Mouse (Mus musculus) left cerebral cortex, postnatal 14 days (tissue): ENCODE data around the gene Lsm10. TPM values are rescaled to one million over a fixed set of nuclear protein-coding genes. Genes with fewer than 3 reads are reported as not detected.
"Not testable (repeated sequence)": the region's sequence is repeated elsewhere in the genome, so short reads cannot be mapped to it uniquely, and the experiment has no call there.

Experiments used
- DNase-seq, 2 experiments: peaks; one replicate each; pipeline ENCODE4 v3.0.0; 2021 to 2022; ENCODE audit warnings: low spot score in 2 of 2, mixed read lengths in 1 of 2
- intact Hi-C: fragments of 180-260 bp; cut with DNase I; formaldehyde crosslinking; loops from one replicate; pipeline ENCODE4 v1.15.1; 2025
- total RNA-seq, 2 experiments: library from RNA; stranded (reverse); gene quantifications; 2 replicates each; pipeline ENCODE4 v1.2.3; 2021

Lsm10 gene
- total RNA-seq, 2 experiments from 2014 or later: 14.7 to 15.4 TPM

DNA sequence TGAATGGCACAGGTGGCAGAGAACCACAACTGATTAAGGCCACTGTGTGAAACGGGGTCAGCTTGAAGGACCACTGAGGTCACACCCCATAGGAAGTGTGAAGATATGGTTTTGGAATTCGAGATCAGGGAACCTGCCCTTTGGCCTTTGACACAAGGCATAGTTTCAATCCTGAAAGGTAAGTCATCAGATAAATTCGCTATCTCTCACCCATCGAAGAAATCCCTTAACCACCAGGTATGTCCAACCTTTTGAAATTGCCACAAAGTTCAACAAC, 5.6 kb upstream of the Lsm10 start:
- intact Hi-C loops: no loop called here
- DNase-seq: no peak

DNA sequence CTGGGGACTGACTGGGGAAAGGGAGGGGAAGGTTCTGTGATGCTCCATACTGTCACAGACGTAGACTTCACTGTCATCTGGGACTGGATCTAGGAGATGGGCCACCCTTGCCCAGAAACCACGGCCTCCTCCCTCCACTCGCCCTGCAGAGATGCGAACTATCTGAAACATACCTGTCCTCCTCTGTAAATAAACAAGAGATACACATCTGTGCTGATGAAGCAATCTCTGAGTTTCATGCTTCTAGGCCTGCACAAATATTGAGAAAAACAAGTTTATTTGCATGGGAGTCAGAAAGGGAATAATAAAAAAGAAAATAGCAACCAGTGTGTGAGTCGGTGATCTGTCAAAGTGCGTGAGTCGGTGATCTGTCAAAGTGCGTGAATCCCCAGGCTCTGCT, 4.5 kb upstream of the Lsm10 start:
- intact Hi-C loops: no loop called here

DNA sequence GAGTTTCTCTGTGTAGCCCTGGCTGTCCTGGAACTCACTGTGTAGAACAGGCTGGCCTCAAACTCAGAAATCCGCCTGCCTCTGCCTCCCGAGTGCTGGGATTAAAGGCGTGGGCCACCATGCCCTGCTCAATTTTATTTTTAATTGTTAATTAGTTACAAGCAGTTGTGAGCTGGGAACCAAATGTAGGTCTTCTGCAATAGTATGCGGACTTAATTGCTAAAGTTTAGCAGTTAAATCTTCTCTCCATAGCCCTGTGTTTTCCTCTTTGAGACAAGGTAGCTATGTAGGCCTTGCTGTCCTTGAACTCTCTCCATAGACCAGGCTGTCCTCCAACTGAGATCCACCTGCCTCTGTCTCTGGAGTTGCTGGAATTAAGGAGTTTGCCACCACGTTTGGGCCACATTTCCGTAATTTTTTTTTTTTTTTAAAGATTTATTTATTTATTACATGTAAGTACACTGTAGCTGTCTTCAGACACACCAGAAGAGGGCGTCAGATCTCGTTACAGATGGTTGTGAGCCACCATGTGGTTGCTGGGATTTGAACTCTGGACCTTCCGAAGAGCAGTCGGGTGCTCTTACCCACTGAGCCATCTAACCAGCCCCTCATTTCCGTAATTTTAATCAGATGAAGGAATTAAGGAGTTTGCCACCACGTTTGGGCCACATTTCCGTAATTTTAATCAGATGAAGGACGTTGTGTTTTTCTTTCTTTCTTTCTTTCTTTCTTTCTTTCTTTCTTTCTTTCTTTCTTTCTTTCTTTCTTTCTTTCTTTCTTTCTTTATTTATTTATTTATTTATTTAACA, 597 bp upstream of the Lsm10 start:
- intact Hi-C loops, DNase-seq: not testable (repeated sequence)

More for the DNA sequence above, 4.5 kb upstream of the Lsm10 start:
- no peak for DNase-seq

DNA sequence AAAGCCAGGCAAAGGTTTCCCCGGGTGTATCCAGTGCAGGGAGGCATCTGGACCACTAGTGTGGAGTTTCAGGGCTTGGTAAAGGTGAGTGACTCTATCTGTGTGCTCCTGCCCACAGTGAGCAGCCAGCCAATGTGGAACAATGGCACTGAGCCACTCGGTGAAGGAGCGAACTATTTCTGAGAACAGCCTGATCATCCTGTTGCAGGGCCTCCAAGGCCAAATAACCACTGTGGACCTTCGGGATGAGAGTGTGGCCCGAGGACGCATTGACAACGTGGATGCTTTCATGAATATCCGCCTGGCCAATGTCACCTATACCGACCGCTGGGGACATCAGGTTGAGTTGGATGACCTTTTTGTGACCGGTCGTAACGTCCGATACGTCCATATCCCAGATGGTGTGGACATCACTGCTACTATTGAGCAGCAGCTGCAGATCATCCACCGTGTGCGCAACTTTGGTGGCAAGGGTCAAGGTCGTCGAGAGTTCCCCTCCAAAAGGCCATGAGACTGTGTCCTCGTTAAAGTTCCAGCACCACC, 1.4 kb downstream of the Lsm10 start:
- intact Hi-C loops: no loop called here

DNA sequence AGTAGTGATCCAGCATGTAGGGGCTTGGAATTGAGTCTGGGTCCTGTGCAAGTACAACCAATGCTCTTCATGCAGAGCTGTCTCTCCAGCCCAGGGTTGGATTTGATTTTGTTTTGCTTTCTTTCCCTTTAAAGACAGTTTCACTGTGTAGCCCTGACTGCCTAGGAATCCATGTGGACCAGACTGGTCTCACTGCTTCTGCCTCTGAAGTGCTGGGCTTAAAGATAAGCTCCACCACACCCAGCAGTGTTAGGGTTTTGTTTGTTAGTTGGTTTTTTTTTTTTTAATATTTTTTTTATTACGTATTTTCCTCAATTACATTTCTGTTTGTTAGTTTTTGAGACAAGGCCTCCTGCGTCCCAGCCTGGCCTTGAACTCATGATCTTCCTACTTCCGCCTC, 2.9 kb downstream of the Lsm10 start:
- intact Hi-C loops: no loop called here
- no peak for DNase-seq

More for the DNA sequence above, 1.4 kb downstream of the Lsm10 start:
- no peak for DNase-seq

DNA sequence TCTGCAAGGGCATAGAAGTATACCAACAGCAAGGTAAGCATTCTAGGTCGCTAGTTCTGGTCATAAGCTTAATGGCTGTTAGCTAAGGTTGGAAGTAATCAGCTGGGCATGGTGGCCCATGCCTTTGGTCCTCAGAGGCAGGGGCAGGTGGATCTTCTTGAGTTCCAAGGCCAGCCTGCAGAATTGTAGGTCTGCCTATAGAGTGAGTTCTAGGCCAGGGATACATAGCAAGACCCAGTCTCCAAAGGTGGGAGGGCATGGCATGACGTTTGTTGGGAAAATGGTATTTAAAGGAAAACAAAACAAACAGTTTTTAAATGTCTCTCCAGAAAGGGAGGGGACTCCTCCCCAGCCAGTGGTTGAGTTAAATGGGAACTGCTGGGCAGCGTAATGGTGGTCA, 4.3 kb downstream of the Lsm10 start:
- intact Hi-C loops: no loop called here
- DNase-seq: no peak

DNA sequence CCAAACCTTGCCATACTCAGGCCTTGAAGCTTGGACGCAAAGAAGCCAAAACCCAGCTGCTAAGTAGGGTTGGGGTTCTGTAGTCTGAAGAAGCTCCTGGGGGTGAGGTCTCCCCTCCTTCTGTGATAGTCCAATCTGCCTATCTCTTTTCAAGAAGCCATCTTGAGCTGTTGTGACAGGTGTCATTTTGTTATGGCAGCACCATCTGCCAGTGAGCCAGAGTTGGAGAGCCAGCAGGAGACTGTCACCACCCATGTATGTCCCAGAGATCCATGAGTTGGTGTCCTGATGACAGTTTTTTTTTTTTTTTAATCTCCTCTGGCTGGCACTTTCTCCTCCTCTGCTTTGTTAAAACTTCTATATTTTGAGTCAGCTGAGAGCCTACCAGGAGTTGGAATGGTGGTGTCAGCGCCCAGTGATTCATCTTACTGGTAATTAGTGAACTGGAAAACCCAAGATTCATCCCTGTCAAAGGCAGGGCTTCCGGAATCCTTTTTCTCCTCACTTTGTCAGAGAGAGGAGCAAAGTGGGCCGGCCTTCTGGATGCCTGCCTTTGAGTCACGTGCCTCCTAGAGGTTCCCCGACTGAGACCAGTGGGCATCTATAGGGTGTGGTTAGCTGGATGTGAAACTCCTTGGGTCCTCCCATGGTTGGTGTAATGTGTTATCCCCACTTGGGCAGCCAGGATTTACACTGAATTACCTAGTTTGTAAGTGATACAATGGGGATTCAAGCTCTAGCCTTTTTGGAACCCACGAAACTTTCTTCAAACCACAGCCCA, 5.8 kb downstream of the Lsm10 start:
- peak in 1 of 2 experiments; percentile 22 for DNase-seq

DNA sequence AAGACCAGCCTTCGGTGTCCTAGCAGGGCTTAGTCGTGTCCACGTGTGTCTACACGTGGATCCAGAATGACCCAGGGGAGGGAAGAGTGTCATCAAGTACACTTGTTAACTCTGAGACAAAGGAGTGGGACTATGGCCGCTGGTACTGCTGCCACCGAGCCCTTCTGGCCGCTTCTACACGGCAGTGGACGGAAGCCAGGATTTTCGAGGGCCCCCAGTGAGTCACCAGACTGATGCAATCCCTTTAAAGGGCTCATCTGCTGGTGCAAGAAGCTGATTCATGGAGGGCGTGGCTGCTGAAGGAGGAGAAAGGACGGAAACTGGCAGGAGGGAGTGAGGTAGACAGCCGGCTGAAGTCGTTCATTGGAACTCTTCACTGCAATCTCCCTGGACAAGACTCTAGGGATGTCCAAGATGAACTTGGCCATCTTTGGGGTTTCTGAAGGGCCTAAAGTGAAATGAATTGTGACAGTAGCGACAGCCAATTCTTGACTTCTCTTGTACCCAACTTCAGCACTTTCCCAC, 6.7 kb downstream of the Lsm10 start:
- intact Hi-C loops: no loop called here

More for the DNA sequence above, 5.8 kb downstream of the Lsm10 start:
- intact Hi-C loops: no loop called here

DNA sequence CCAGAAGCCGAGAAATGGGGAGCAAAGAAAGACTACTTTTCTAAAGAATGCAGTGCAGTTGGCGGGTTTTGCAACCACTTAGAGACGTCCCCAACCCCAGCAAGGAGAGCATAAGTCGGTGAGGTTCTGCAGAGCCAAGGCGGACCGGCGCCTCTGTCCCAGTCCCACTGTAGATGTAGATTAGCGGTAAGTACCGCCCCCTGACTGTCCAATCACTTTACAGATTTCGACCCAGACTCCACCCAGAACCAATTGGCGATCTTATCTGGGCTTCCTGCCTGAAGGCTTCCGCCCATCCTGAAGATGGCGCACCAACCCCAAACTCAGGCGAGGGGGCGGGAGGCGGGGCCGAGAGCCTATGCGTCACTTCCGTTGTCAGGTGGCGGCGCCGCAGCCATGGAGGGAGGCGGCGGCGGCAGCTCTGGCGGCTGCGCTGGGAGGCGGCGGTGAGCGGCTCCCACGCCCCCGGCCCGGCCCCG, 7.2 kb downstream of the Lsm10 start, which contains the start of gene Stk40:
Gene Stk40 (plus strand): TSS at position 368 of the 479 bp plus-strand sequence.
- peak; percentile 96 to 98 for DNase-seq

More for the DNA sequence above, 6.7 kb downstream of the Lsm10 start:
- peak; percentile 84 to 90 for DNase-seq

DNA sequence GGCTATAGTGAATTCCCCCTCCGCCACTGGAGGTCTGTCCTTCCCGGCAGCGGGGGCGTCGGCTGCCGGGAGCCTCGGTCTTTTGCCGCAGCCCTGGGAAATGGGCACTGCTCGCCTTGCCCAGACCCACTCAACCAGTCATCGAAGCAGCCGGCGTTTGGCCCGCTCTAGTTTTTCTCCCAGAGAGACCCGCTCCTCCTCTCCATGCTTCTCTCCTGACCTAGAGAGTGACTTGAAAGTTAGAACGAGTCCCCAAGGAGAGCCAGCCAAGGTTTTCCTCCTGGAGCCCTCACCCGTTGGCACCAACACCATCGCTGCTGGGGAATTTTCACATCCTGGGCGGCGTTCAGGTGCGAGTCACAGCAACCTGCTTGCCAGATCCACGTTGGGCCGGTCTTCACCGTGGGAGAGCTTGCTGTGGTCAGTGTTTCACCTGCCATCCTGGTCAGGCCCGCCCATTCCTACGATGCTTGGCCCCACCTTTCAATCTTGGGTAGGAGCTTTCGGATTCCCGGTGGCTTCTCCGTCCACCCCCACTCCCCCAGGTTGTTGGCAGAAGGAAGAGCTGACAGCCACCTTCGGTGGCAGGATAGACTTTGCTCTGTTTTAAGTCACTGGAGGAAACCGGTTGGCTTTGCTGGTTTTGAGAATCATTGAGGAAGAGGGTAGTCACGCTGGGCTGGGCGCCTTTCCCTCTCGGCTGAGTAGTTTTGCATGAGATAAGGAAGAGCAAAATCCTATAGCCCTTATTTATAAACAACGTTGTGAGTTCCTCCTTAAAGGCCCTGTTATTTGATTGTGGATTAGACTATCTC, 8.0 kb downstream of the Lsm10 start:
- peak in 1 of 2 experiments; percentile 33 for DNase-seq
- intact Hi-C loops: no loop called here

More for the DNA sequence above, 7.2 kb downstream of the Lsm10 start, which contains the start of gene Stk40:
- intact Hi-C loops: no loop called here

DNA sequence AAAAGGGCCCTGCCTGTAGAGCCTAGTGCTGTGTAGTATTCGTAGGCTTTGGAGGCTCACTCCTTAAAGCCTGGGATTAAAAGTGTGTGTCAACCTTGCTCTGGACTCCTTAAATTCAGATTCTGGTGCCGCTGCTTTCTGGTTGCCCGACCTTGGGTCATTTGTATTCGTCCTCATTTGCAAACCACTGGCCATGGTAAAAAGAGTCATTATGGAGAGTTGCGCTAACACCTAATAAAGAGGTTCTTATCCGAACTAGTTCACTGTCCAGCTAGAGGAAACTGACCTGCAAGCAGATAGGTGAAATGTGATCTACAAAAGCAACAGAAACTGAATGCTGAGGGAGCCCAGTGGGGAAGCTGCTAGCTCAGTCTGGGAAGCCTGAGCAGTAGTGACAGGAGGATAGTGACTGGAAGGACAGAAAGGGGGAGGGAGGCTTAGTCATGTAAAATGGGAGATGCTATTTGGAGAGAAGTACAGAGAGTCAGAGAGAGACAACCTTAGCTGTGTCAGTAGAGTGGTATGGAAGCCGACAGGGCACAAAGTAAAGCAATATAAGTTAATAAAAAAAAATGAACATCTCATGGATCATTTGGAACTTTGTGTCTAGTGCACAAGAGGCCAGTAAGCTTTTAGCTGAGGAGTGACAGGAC, 8.8 kb downstream of the Lsm10 start:
- DNase-seq: no peak
- intact Hi-C loops: no loop called here

DNA sequence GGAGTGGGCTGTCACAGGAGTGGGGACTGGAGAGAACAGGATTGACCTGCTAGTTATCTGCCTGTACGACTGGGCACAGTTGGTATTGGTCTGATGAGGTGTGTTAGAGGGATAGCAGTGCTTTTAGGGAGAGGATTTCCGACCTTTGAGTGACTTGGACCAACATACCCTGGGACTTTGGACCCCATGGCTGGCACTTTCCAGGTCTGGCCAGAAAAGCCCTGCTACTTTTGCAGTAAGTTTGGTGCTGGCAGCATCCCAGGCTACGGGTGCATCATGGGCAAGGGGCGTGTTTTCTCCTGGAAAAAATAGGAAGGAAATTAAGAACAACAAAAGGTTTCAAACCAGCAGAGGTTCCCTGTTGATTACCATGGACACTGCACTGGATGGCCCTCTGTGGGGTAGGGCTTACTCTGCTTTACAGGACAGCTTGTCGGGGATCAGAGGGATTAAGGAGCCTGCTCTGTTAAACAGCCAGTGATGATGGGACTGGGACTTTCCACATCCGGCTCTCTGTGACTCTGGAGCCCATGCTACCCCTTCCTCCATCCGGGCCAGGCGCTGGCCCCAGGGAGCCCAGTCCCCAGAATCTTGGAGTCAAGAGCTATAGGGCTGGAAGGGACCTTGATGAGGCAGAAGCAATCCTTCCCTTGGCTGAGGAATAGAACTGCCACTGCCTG, 11.8 kb downstream of the Lsm10 start:
- intact Hi-C loops: no loop called here
- DNase-seq: no peak

DNA sequence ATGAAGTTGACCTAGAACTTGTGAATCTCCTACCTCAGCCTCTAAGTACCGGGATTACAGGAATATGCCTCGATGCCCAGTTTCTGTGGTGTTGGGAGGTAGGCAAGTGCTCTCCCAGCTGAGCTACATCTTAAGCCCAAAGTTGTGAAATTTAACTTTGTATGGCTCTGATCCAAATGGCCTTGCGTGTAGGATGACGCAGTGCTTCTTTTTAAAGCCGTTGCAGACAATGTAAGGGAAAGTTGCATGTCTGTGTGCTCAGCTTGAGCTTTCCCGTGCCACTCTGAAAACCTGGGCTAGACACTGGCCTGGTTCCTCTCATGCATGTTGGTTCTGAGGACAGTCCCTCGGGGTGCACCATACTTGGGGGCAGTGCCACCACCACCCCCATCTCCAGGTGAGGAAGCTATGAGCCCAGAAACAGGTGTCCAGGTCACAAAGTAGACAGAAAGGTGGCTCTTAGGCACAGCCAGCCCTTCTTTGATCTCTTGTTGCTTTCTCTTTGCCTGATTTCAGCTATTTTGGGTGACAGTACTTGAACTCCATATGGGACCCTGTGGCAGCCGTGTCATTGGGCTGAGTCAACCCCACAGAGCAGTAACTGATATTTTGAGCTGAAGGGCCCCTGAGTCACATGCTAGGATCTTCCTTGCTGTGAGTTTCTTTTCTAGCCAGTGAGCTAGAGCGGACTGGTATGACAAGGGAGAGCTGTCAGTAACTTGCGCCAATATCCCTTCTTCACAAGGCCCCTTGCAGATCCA, 13.4 kb downstream of the Lsm10 start:
- no peak for DNase-seq
- intact Hi-C loops: loop anchor here (2.0 kb wide), 1 partner anchor 23 kb away; no protein-coding TSS in a partner anchor

DNA sequence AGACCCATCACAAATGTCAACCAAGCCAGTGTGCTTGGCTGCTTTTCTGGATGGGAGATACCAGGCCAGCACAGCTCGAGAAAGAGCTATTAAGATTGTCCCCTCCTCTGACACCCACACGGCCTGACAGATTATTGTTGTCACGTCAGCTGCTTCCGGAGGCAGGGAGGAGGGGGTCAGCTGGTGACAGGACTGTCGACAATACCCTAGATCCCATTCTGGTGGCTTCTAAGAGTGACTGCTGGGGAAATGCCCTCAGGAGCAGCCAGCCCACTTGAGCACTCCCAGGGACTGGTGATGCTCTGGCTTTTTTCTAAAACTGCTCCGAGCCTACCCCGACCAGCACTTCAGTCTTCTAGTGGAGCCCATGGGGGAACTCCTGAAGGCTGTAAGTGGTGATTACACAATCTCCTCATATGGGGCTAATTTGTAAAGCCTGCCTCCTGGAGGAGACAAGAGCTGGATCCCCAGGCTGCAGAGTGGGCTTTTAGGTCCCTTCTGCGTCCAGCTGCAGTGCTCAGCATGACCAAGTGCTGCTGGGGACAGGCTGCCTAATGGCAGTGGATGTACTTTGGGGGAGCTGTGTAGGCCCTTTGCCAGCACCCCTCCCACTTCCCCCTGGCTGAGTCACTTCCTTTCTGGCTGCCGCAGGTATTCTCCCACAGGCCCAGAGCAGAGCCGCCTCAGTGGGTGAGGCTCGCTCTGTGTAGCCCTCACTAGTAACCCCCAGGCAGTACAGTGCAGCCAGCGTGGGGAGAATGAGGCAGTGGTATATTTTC, 14.1 kb downstream of the Lsm10 start:
- intact Hi-C loops: loop anchor here (2.0 kb wide), 1 partner anchor 24 kb away; no protein-coding TSS in a partner anchor
- DNase-seq: peak; percentile 72 to 74

DNA sequence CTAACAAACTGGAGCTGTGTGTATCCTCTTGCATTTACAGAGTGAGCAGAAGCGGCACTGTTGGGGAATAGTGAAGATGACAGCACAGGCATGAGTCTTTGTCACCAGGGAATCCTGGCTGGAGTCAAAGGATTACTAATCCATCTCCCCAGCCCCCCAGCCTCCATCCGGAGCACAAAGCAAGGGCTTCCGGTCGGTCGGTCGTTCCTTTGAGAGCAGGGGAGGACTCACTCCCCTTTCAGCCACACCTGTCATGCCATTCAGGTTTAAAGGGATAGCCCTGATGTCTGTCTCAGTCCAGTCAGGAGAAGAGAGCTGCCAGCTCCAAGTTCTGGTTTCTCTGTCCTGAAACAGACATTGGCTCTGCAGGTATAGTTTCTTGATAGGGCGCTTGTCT, 14.7 kb downstream of the Lsm10 start:
- DNase-seq: no peak
- intact Hi-C loops: loop anchor here (2.0 kb wide), 1 partner anchor 24 kb away; no protein-coding TSS in a partner anchor

DNA sequence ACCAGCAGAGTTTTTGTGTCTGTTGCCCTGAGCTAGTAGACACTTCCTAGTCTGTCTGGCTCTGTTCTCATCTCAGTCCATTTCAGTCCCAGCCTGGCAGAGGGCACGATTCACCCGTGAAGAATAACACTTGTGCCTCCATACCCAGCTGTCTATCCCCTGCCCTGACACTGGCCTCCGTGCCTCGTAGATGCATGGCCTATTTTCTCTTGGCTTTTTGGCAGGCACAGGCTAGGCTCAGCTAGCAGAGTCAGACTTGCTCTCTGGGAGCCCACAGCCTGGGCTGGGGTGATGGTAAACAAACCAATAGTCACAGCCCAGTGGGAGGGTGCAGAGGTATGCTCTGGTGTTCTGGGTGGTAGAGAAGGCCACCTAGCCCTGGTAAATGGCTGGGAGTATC, 16.8 kb downstream of the Lsm10 start:
- intact Hi-C loops: no loop called here

DNA sequence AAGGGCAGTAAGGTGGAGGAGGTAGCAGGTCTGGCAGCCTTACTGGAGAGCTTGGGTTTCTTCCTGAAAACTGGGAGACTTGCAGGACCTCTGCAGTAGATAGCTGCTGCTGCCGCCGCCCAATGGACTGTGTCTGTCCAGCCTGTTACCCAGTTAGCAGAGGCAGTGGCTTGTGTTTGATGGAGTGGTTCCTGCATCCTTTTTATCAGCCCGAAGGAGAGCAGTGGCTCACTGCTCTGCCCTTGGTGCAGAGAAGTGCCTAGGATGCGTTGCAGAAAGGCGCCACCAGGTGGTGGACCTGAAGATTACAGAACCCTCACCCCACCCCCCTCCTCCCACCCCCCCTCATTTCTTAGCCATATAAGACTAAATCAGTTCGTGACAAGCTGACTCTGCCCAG, 17.5 kb downstream of the Lsm10 start:
- intact Hi-C loops: no loop called here
- no peak for DNase-seq

More for the DNA sequence above, 16.8 kb downstream of the Lsm10 start:
- no peak for DNase-seq
